Comparison of ENCODE assay signal across 26 mouse cellular contexts in genomic region chr6:125924979-125925378, GRCm38 (mm10).
A peak's percentile ranks its signal among the peaks of the same experiment; 100 is the strongest.
DNase-seq lines count a peak whose midpoint lies in the region; ATAC-seq and TF ChIP-seq lines count a peak whose summit lies in the region.
"Had no signal": no experiment of that assay in that cellular context is flagged by ENCODE, and none has a peak within 500 bp of the region (broad histone marks: within the 10 kb centered on the region; RNA-seq: fewer than 3 reads in every experiment).

No protein-coding gene starts in this region.

- no peak for ATAC-seq in hindbrain, postnatal 0 days
- ATAC-seq in hindbrain, embryonic 16.5 days = no peak
- ATAC-seq: forebrain, embryonic 16.5 days had no signal

- no peaks in the 10 kb centered on the region for H3K27me3 ChIP-seq in hindbrain, postnatal 0 days (ENCODE audit: insufficient read depth, low read length)
- H3K27me3 ChIP-seq in hindbrain, embryonic 16.5 days (replicated peaks; ENCODE audit: control insufficient read depth, insufficient read depth, low read length) = no peaks in the 10 kb centered on the region
- H3K27me3 ChIP-seq: heart, embryonic 15.5 days; hindbrain, embryonic 12.5 days; neural tube, embryonic 15.5 days had no signal

- no peak overlapping the region for H3K9ac ChIP-seq in hindbrain, postnatal 0 days (replicated peaks; ENCODE audit: low read length)
- no peak overlapping the region for H3K9ac ChIP-seq in hindbrain, embryonic 16.5 days (ENCODE audit: low read depth, low read length)
- H3K9ac ChIP-seq: heart, embryonic 15.5 days; hindbrain, embryonic 12.5 days; liver, embryonic 14.5 days; neural tube, embryonic 15.5 days had no signal

- H3K4me2 ChIP-seq in hindbrain, postnatal 0 days (ENCODE audit: low read depth, low read length) = no peak overlapping the region
- no peak overlapping the region for H3K4me2 ChIP-seq in hindbrain, embryonic 16.5 days (ENCODE audit: low read length)
- H3K4me2 ChIP-seq: heart, embryonic 15.5 days; hindbrain, embryonic 12.5 days; neural tube, embryonic 15.5 days had no signal

- DNase-seq in cerebellum, postnatal 14 days = peak; percentile 41 to 47
- DNase-seq in cerebellum, adult 11-12 months = no peak
- DNase-seq in hindbrain, postnatal 0 days (ENCODE audit: low spot score) = peak; percentile 15
- DNase-seq in retina, postnatal 1 day = peak; percentile 14
- DNase-seq in retina, embryonic 14.5 days (ENCODE audit: low spot score) = no peak
- DNase-seq in frontal cortex, postnatal 10 days (ENCODE audit: low spot score in 2 of 2) = no peak
- DNase-seq: adrenal gland, postnatal 36 days; kidney, adult 11 months; liver; lung, adult 2 months; lung, postnatal 10 days; midbrain, embryonic 14.5 days; right cerebral cortex, adult 18-20 months; spleen, adult 18-20 months; thymus, postnatal 14 days had no signal

- no peak overlapping the region for H3K4me3 ChIP-seq in hindbrain, postnatal 0 days (ENCODE audit: low read length)
- H3K4me3 ChIP-seq in hindbrain, embryonic 16.5 days (ENCODE audit: low read length) = no peak overlapping the region
- H3K4me3 ChIP-seq: erythroblast, embryonic 14.5 days; heart, embryonic 10.5 days; heart, embryonic 15.5 days; hindbrain, embryonic 12.5 days; layer of hippocampus, adult 2 months; neural tube, embryonic 15.5 days had no signal

- no peaks in the 10 kb centered on the region for H3K36me3 ChIP-seq in hindbrain, postnatal 0 days (ENCODE audit: insufficient read depth, low read length)
- no peaks in the 10 kb centered on the region for H3K36me3 ChIP-seq in hindbrain, embryonic 16.5 days (ENCODE audit: control insufficient read depth, insufficient read depth, low read length)
- H3K36me3 ChIP-seq: G1E; heart, embryonic 10.5 days; heart, embryonic 15.5 days; hindbrain, embryonic 12.5 days; neural tube, embryonic 15.5 days had no signal

- TF ChIP-seq CTCF in hindbrain, postnatal 0 days (IDR thresholded peaks at IDR 0.05; ENCODE audit: low read depth) = no peak

- H3K27ac ChIP-seq in hindbrain, postnatal 0 days = no peak overlapping the region
- no peak overlapping the region for H3K27ac ChIP-seq in hindbrain, embryonic 16.5 days (ENCODE audit: low read depth, low read length)
- H3K27ac ChIP-seq: heart, embryonic 10.5 days; heart, embryonic 15.5 days; hindbrain, embryonic 12.5 days; layer of hippocampus, adult 2 months; liver, embryonic 14.5 days; macrophage; neural tube, embryonic 15.5 days had no signal

- H3K9me3 ChIP-seq in hindbrain, postnatal 0 days (ENCODE audit: low read length) = no peaks in the 10 kb centered on the region
- H3K9me3 ChIP-seq in hindbrain, embryonic 16.5 days (ENCODE audit: control insufficient read depth, low read length) = no peaks in the 10 kb centered on the region
- H3K9me3 ChIP-seq: heart, embryonic 10.5 days; heart, embryonic 15.5 days; hindbrain, embryonic 12.5 days; neural tube, embryonic 15.5 days had no signal

- WGBS in hindbrain, postnatal 0 days = 47% methylated on average over 2 of the region's 2 CpGs
- 57% methylated on average over 2 of the region's 2 CpGs for WGBS in hindbrain, embryonic 16.5 days

- no peaks in the 10 kb centered on the region for H3K4me1 ChIP-seq in hindbrain, postnatal 0 days (ENCODE audit: insufficient read depth, low read length)
- H3K4me1 ChIP-seq in hindbrain, embryonic 16.5 days (ENCODE audit: control insufficient read depth, insufficient read depth, low read depth, low read length) = no peaks in the 10 kb centered on the region
- H3K4me1 ChIP-seq: heart, embryonic 10.5 days; heart, embryonic 15.5 days; hindbrain, embryonic 12.5 days; neural tube, embryonic 15.5 days had no signal

Comparison
In these comparisons a context has a peak if more than half of its experiments do, and no peak if none do; other contexts are left out.
1. DNase-seq: peak in cerebellum, postnatal 14 days (2 of 2), hindbrain, postnatal 0 days (single experiment) and retina, postnatal 1 day (single experiment); none in cerebellum, adult 11-12 months (single experiment), retina, embryonic 14.5 days (single experiment) and frontal cortex, postnatal 10 days (0 of 2).